Mouse (Mus musculus): ENCODE results near the gene Morn2. TPM values are rescaled to one million over a fixed set of nuclear protein-coding genes. Genes with fewer than 3 reads are reported as not detected.

Gene Morn2
- polyA plus RNA-seq, 1 experiment from 2014 or later: 38.8 TPM

DNA sequence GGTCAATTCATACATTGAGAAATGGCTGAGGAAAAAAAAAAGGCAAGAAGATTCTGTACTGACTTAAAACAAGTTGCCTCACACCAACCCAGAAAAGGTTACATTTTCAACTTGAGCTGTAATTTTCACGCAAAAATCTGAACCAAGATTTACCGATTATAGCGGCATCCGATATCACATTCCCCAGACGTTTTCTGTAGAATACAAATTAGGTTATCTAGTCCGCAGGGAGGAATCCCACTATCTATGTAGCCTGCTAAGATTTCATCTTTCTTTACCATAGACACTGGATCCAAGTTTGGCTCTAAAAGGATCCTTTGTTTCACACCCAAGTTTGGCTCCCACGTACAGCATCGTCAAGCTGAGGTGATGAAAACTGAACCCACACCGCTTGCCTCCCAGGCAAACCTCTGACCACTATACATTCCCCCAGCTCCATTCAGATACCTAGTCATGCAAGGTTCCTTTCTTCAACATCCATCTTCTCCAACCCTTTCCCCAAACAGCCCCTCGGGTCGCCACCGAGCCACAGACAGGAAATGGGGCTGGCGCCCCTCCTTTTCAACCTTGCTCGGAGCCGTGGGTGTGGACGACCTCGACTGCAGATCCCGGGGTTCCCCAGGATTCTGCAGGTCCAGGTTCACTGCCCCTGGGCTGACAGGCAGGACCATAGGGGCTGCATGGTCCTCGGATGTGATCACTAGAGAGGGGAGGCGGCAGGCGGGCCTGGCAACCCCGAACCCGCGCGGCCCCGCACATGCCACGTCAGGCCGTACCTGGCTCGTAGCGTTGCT is 526 bp upstream of the Morn2 start:
- Histone ChIP-seq H3K4me3 (replicated peaks; ENCODE audit: low read depth, low read length) (peak overlapping the region; percentile 91), H3K4me2 (ENCODE audit: low read length) (peak overlapping the region; percentile 86), H3K9me3 (replicated peaks; ENCODE audit: low read length) (no peaks in the 10 kb centered on the region), H3K27ac (peak overlapping the region; percentile 79), H3K36me3 (ENCODE audit: insufficient read depth, low read length) (no peaks in the 10 kb centered on the region), H3K27me3 (ENCODE audit: insufficient read depth, low read length) (no peaks in the 10 kb centered on the region), H3K4me1 (replicated peaks; ENCODE audit: insufficient read depth, low read length) (peaks cover 4% of the 10 kb centered on the region; the same call in 1 of the 2 replicates), H3K9ac (ENCODE audit: low read depth, low read length) (peak overlapping the region; percentile 87)
- TF ChIP-seq CTCF (IDR thresholded peaks at IDR 0.05; ENCODE audit: low read depth): no peak
- under 1% methylated on average over 30 of the region's 30 CpGs for WGBS
- DNase-seq (ENCODE audit: low spot score) (peak; percentile 31), ATAC-seq (replicated peaks; ENCODE audit: low FRiP score, low read depth) (no peak)

DNA sequence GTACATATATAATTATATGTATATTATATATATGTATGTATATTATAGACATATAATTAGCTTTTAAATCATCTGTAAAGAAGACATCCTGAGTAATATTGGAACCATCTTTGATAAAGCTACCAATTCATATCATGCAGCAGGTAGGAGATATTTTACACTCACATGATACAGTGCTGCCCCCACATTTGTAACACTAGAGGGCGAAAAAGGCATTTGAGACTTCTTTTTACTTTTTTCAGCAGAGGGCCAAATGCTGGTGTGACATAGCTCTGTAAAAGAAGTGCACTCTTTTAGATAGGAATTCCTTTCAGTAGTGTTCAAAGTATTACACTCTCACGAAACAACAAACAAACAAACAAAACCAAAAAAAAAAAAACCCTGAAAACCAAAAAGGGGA is 1.1 kb downstream of the Morn2 start:
- WGBS: 22% methylated on average over 2 of the region's 2 CpGs
- Histone ChIP-seq H3K27ac (no peak overlapping the region), H3K9ac (ENCODE audit: low read depth, low read length) (no peak overlapping the region), H3K9me3 (replicated peaks; ENCODE audit: low read length) (no peaks in the 10 kb centered on the region), H3K36me3 (ENCODE audit: insufficient read depth, low read length) (no peaks in the 10 kb centered on the region), H3K4me3 (replicated peaks; ENCODE audit: low read depth, low read length) (no peak overlapping the region), H3K27me3 (ENCODE audit: insufficient read depth, low read length) (no peaks in the 10 kb centered on the region), H3K4me2 (ENCODE audit: low read length) (no peak overlapping the region), H3K4me1 (replicated peaks; ENCODE audit: insufficient read depth, low read length) (peaks cover 4% of the 10 kb centered on the region; the same call in 1 of the 2 replicates)
- DNase-seq (ENCODE audit: low spot score) (peak; percentile 90), ATAC-seq (replicated peaks; ENCODE audit: low FRiP score, low read depth) (no peak)
- TF ChIP-seq CTCF (IDR thresholded peaks at IDR 0.05; ENCODE audit: low read depth): peak; percentile 85

DNA sequence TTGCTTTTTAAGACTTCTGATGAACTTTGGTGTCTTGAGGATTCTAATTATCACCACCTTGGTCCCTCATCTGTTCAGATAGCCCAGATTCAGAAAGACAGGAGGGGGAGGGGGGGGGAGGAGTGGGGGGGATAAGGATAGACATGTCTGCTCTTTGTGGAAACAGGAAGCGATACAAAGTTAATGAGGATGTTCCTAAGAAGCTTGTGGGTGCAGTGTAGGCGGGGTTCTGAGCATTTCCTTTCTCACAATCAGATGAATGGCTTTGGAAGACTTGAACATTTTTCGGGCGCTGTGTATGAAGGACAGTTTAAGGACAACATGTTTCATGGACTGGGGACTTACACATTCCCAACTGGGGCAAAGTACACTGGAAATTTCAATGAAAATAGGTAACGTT is 5.3 kb downstream of the Morn2 start:
- no peak for TF ChIP-seq CTCF (IDR thresholded peaks at IDR 0.05; ENCODE audit: low read depth)
- H3K9ac ChIP-seq (ENCODE audit: low read depth, low read length): no peak overlapping the region

DNA sequence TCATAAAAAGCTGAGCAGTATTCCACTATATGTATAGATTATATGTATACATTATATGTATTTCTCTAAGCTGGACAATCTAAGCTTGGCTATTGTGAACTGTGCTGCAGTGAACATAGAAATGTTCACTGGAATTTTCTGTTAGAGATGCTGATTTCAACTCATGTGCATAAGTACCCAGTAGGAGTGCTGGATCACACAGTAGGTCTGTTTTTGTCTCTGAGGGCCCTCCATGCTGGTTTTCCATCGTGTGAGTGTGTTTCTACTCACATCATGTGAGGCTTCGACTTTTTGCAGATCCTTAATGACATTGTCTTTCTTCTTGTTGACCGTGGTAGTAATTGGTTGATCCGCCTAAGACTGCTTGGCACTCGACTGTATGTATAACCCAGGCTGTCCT is 8.8 kb downstream of the Morn2 start:
- Histone ChIP-seq H3K27ac (no peak overlapping the region), H3K4me1 (replicated peaks; ENCODE audit: insufficient read depth, low read length) (no peaks in the 10 kb centered on the region), H3K9ac (ENCODE audit: low read depth, low read length) (no peak overlapping the region), H3K9me3 (replicated peaks; ENCODE audit: low read length) (no peaks in the 10 kb centered on the region), H3K4me3 (replicated peaks; ENCODE audit: low read depth, low read length) (no peak overlapping the region), H3K36me3 (ENCODE audit: insufficient read depth, low read length) (no peaks in the 10 kb centered on the region), H3K4me2 (ENCODE audit: low read length) (no peak overlapping the region), H3K27me3 (ENCODE audit: insufficient read depth, low read length) (no peaks in the 10 kb centered on the region)
- DNase-seq (ENCODE audit: low spot score): no peak
- no peak for ATAC-seq (replicated peaks; ENCODE audit: low FRiP score, low read depth)
- WGBS: 92% methylated on average over 5 of the region's 5 CpGs
- TF ChIP-seq CTCF (IDR thresholded peaks at IDR 0.05; ENCODE audit: low read depth): no peak

More for the DNA sequence above, 5.3 kb downstream of the Morn2 start:
- H3K27ac ChIP-seq: no peak overlapping the region
- no peak overlapping the region for H3K4me2 ChIP-seq (ENCODE audit: low read length)
- ATAC-seq (replicated peaks; ENCODE audit: low FRiP score, low read depth): no peak
- H3K36me3 ChIP-seq (ENCODE audit: insufficient read depth, low read length): no peaks in the 10 kb centered on the region
- H3K27me3 ChIP-seq (ENCODE audit: insufficient read depth, low read length): no peaks in the 10 kb centered on the region
- no peaks in the 10 kb centered on the region for H3K4me1 ChIP-seq (replicated peaks; ENCODE audit: insufficient read depth, low read length)
- 89% methylated on average over 5 of the region's 5 CpGs for WGBS
- H3K9me3 ChIP-seq (replicated peaks; ENCODE audit: low read length): no peaks in the 10 kb centered on the region
- H3K4me3 ChIP-seq (replicated peaks; ENCODE audit: low read depth, low read length): no peak overlapping the region
- no peak for DNase-seq (ENCODE audit: low spot score)

DNA sequence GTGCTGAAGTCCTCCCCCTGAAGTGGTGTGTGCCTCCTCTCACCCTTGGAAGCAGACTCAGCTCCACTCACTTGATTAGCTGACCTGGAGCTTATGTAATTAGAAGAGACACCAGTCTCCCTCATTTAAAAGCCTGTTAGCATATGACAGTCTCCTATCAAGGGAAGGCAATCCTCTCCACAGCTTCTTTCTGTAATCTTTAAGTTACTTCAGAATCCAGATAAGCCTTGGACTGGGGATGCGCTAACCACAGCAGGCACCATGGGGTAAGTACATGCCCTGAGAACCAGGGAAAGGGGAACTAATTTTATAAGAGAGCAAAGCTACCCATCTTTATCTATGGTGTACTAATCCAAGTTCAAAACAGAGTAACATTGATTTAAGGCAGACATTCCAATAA is 17.2 kb downstream of the Morn2 start, which contains the start of gene Arhgef33:
Arhgef33 (plus strand) TSS at position 157 of the 400 bp plus-strand sequence.
- no peak for TF ChIP-seq CTCF (IDR thresholded peaks at IDR 0.05; ENCODE audit: low read depth)
- no peak within 1 kb of the TSS for H3K4me3 ChIP-seq (replicated peaks; ENCODE audit: low read depth, low read length)
- ATAC-seq (replicated peaks; ENCODE audit: low FRiP score, low read depth) (no peak), DNase-seq (ENCODE audit: low spot score) (no peak)
- no peak within 1 kb of the TSS for H3K9ac ChIP-seq (ENCODE audit: low read depth, low read length)
- H3K27ac ChIP-seq: no peak within 1 kb of the TSS
- H3K36me3 ChIP-seq (ENCODE audit: insufficient read depth, low read length): no peaks in the 10 kb centered on the region
- H3K4me2 ChIP-seq (ENCODE audit: low read length): no peak within 1 kb of the TSS
- 100% methylated on average over 1 of the region's 1 CpGs for WGBS
- no peaks in the 10 kb centered on the region for H3K27me3 ChIP-seq (ENCODE audit: insufficient read depth, low read length)
- H3K4me1 ChIP-seq (replicated peaks; ENCODE audit: insufficient read depth, low read length): no peaks in the 10 kb centered on the region
- no peaks in the 10 kb centered on the region for H3K9me3 ChIP-seq (replicated peaks; ENCODE audit: low read length)

DNA sequence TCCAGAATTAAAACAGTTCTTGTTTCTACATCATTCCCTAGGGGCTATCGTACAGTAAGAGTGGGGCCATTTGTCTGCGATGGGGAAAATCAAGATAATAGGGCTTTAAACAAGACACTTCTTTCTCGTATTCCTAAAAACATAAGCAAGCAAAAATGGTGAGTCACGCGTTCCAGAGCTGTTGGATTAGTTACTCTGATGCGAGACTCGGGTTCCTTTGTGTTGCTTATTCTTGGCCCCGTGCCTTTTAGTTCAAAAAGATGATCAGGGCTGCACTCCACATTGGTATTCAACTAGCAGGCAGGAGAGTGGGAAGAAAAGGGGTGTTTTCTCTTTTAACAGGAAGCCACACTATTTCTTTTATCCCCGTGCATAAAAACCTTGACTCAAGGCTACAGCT is 21.8 kb downstream of the Morn2 start:
- no peaks in the 10 kb centered on the region for H3K4me1 ChIP-seq (replicated peaks; ENCODE audit: insufficient read depth, low read length)
- H3K4me2 ChIP-seq (ENCODE audit: low read length): no peak overlapping the region
- no peaks in the 10 kb centered on the region for H3K27me3 ChIP-seq (ENCODE audit: insufficient read depth, low read length)
- ATAC-seq (replicated peaks; ENCODE audit: low FRiP score, low read depth) (no peak), DNase-seq (ENCODE audit: low spot score) (no peak)
- no peaks in the 10 kb centered on the region for H3K36me3 ChIP-seq (ENCODE audit: insufficient read depth, low read length)
- 72% methylated on average over 9 of the region's 9 CpGs for WGBS
- no peak overlapping the region for H3K9ac ChIP-seq (ENCODE audit: low read depth, low read length)
- no peak for TF ChIP-seq CTCF (IDR thresholded peaks at IDR 0.05; ENCODE audit: low read depth)
- H3K27ac ChIP-seq: no peak overlapping the region
- H3K9me3 ChIP-seq (replicated peaks; ENCODE audit: low read length): no peaks in the 10 kb centered on the region
- H3K4me3 ChIP-seq (replicated peaks; ENCODE audit: low read depth, low read length): no peak overlapping the region
